8 mouse cellular contexts compared by ENCODE assay signal in the genomic region with DNA sequence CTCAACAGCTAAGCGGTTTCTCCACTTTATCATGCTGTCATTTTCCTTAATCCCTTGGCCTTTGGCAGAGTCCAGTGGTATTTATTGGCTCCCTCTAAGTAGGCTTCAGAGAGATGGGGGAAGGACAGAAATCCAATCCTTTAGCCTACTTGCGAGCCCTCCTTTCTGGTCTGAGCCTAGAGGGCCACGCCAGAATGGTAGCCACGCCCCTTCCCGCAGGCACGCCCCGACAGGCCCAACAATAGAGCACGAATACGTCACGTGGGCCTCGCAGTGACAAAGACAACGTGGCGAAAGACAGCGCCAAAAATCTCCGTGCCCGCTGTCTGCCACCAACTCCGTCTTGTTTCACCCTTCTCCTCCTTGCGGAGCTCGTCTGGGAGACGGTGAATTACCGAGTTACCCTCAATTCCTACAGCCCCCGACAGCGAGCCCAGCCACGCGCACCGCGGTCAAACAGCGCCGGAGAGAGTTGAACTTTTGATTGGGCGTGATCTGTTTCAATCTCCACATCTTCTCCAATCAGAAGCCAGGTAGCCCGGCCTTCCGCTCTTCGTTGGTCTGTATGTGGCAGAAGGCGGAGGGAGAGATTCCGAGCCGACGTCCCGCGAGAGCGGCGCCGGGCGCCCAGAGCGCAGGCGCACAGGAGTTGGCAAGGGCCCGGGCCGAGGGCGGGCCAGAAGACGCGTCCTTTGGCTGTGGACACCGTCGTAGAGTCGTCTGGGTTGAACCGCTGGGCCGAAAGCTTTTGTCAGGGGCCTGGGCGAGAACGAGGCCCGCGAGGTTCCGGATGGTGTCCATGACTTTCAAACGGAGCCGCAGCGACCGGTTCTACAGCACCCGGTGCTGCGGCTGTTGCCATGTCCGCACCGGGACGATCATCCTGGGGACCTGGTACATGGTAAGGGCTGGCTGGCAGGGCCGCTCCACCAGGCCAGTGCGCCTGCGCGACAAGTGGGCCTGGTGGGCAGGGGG. TPM values are rescaled to one million over a fixed set of nuclear protein-coding genes. Genes with fewer than 3 reads are reported as not detected.
DNase-seq lines count a peak whose midpoint lies in the region; ATAC-seq and TF ChIP-seq lines count a peak whose summit lies in the region.

TSS of gene Laptm4a (plus strand) at position 271 of the 975 bp plus-strand sequence.

- H3K4me1 ChIP-seq in cortical plate, adult 2 months (ENCODE audit: control insufficient read depth, insufficient read depth, low read length), result peaks cover 4% of the 10 kb centered on the region
- H3K4me1 ChIP-seq in megakaryocyte, embryonic 14.5 days, result peaks cover 53% of the 10 kb centered on the region

- TF ChIP-seq CTCF in cortical plate, adult 2 months (IDR thresholded peaks at IDR 0.05; ENCODE audit: extremely low read depth, insufficient read depth, low read length), result no peak

- peak; percentile 81 for TF ChIP-seq POLR2A in cortical plate, adult 2 months (IDR thresholded peaks at IDR 0.05; ENCODE audit: extremely low read depth, insufficient read depth, low read length)

- H3K27ac ChIP-seq in cortical plate, adult 2 months (ENCODE audit: insufficient read depth, low read length), result peak within 1 kb of the TSS; percentile 92

- H3K36me3 ChIP-seq in megakaryocyte, embryonic 14.5 days (replicated peaks; ENCODE audit: low read length), result peaks cover 24% of the 10 kb centered on the region

- peak; percentile 95 for ATAC-seq in activated CD4-positive, CD25-positive, alpha-beta regulatory T cell, adult 4 months

- peak within 1 kb of the TSS; percentile 63 for H3K4me3 ChIP-seq in cortical plate, adult 2 months (ENCODE audit: insufficient read depth, low read length)
- H3K4me3 ChIP-seq in megakaryocyte, embryonic 14.5 days (replicated peaks), result peak within 1 kb of the TSS; percentile 97

- no peaks in the 10 kb centered on the region for H3K9me3 ChIP-seq in megakaryocyte, embryonic 14.5 days

- DNase-seq in gastrocnemius, adult 8-10 months (ENCODE audit: low spot score in 2 of 2), result peak; percentile 98 to 99
- DNase-seq in hindlimb bud, embryonic 11.5 days (ENCODE audit: extremely low spot score, low read depth, low spot score), result peak; percentile 96
- DNase-seq in left cerebral cortex, adult 8-10 months (ENCODE audit: low spot score in 2 of 2), result peak; percentile 93 to 98
- peak; percentile 98 to 99 for DNase-seq in right cerebral cortex, postnatal 10 days (ENCODE audit: low spot score in 2 of 2)
- peak; percentile 96 for DNase-seq in urinary bladder, postnatal 25 days (ENCODE audit: low spot score)

- no peaks in the 10 kb centered on the region for H3K27me3 ChIP-seq in megakaryocyte, embryonic 14.5 days (replicated peaks)

RNA-seq across cellular contexts. Expression of gene Laptm4a, which starts in this region (rescaled TPM):
- polyA plus RNA-seq in activated CD4-positive, CD25-positive, alpha-beta regulatory T cell, adult 4 months (2017; shearing (Covaris generic)), result 100 to 1,000 TPM; 114 to 152 TPM
- 240 and 242 TPM in 2 replicates for polyA plus RNA-seq in cortical plate, adult 2 months (2012; rRNA removed)
- 100 to 1,000 TPM; 221 to 236 (median 226) TPM for total RNA-seq in gastrocnemius, adult 8-10 months (2022)
- total RNA-seq in left cerebral cortex, adult 8-10 months (2022), result 100 to 1,000 TPM; 184 to 197 (median 194) TPM
- 10.3 and 34.8 TPM in 2 replicates for polyA plus RNA-seq in megakaryocyte, embryonic 14.5 days (2012; ENCODE audit: insufficient read depth, low replicate concordance)

Comparison
In these comparisons a context has a peak if more than half of its experiments do, and no peak if none do; other contexts are left out.
1. Peak in every context shown above with its lines: DNase-seq, ATAC-seq, H3K4me3 ChIP-seq and H3K27ac ChIP-seq.